Mouse (Mus musculus): Measurements from ENCODE around the gene Tdrd6. TPM values are rescaled to one million over a fixed set of nuclear protein-coding genes. Genes with fewer than 3 reads are reported as not detected.

The Tdrd6 gene
- polyA plus RNA-seq, 1 experiment from 2014 or later, result not detected

DNA sequence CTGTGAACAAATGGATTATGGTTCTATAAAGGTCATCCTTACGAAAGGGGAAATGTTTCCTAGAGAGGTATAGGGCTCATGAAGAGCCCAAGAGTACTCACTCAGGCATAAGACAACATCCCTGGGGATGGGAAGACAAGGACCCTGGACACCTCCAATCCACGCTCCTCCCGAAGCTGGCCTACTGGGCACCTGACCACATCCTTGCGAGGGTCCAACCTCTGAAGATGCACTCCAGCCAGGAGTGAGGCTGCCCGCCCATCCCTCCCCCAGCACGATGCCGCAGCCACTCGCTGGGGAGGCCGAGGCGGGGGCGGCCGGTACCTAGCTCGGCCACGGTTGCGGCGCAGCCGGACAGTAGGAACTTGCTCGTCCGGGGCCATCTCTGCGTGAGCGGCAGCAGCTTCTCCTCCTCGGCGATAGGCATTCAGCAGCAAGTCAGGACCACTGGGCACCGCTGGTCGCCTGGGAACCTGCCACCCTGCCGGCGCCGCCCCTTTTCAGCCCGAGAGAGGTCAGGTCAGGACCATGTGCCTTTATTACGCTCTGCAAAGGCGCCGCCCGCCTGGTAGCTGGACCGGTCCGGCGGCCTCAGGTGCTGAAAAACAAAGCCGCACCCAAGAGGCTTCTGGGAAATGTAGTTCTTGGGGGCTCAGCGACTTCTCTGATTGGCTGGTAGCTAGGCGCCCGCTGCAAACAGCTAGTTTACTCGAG is 36.6 kb upstream of the Tdrd6 start, which contains the start of gene Slc25a27:
Gene Slc25a27 (minus strand): TSS at position 639 of the 714 bp plus-strand sequence.
- Histone ChIP-seq H3K36me3 (replicated peaks; ENCODE audit: control insufficient read depth, insufficient read depth, low read depth, low read length) (no peaks in the 10 kb centered on the region), H3K4me1 (ENCODE audit: control insufficient read depth, insufficient read depth, low read length) (no peaks in the 10 kb centered on the region), H3K27ac (replicated peaks; ENCODE audit: low read depth, low read length) (no peak within 1 kb of the TSS; the same call in 1 of the 2 replicates), H3K9me3 (replicated peaks; ENCODE audit: control insufficient read depth, low read length) (no peaks in the 10 kb centered on the region), H3K27me3 (ENCODE audit: control insufficient read depth, insufficient read depth, low read length) (no peaks in the 10 kb centered on the region), H3K4me3 (ENCODE audit: low read depth, low read length) (peak within 1 kb of the TSS; percentile 86), H3K4me2 (ENCODE audit: low read depth, low read length) (peak within 1 kb of the TSS; percentile 80), H3K9ac (replicated peaks; ENCODE audit: low read length) (peak within 1 kb of the TSS; percentile 84)
- DNase-seq (ENCODE audit: low spot score) (peak; percentile 96), ATAC-seq (replicated peaks; ENCODE audit: insufficient number of reproducible peaks, low FRiP score, low TSS enrichment, low read depth) (peak; percentile 98)
- WGBS, result under 1% methylated on average over 41 of the region's 41 CpGs

DNA sequence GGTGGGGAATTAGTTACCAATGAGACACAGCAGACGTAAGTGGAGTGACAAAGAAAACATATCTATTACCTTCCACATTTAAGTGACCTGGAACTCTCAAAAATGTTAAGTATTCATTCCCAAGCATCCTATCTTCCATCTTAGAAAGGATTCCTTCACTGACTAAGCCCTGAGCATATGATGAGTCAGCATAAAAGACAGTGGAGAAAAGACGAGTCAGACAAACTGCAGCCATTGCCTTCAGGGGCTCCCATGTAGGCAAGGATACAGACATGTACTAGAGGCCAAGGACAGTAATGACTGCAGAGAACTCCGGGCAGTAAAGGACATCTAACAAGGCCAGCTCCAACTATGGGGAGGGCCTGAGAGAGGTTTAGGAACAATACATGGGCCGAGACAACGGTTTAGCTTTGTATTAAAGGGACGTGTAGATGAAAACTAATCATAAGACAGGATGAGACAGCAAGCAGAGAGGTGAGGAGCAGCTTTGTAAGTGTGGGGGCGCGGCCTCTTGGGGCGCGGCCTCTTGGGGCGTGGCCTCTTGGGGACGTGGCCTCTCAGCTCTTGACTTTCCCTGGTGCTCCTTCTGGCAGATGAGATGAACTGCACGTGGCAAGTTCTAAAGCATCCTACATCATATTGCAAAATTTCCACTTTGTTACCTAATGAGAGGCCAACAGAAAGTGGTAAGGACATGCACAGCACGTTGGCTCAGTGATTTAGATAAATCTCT is 21.4 kb upstream of the Tdrd6 start:
- Histone ChIP-seq H3K27me3 (ENCODE audit: control insufficient read depth, insufficient read depth, low read length) (no peaks in the 10 kb centered on the region), H3K9ac (replicated peaks; ENCODE audit: low read length) (no peak overlapping the region), H3K9me3 (replicated peaks; ENCODE audit: control insufficient read depth, low read length) (no peaks in the 10 kb centered on the region), H3K4me1 (ENCODE audit: control insufficient read depth, insufficient read depth, low read length) (no peaks in the 10 kb centered on the region), H3K36me3 (replicated peaks; ENCODE audit: control insufficient read depth, insufficient read depth, low read depth, low read length) (no peaks in the 10 kb centered on the region; the same call in 1 of the 2 replicates), H3K4me3 (ENCODE audit: low read depth, low read length) (no peak overlapping the region), H3K4me2 (ENCODE audit: low read depth, low read length) (no peak overlapping the region), H3K27ac (replicated peaks; ENCODE audit: low read depth, low read length) (no peak overlapping the region)
- ATAC-seq (replicated peaks; ENCODE audit: insufficient number of reproducible peaks, low FRiP score, low TSS enrichment, low read depth) (no peak), DNase-seq (ENCODE audit: low spot score) (no peak)
- WGBS, result 72% methylated on average over 14 of the region's 14 CpGs

DNA sequence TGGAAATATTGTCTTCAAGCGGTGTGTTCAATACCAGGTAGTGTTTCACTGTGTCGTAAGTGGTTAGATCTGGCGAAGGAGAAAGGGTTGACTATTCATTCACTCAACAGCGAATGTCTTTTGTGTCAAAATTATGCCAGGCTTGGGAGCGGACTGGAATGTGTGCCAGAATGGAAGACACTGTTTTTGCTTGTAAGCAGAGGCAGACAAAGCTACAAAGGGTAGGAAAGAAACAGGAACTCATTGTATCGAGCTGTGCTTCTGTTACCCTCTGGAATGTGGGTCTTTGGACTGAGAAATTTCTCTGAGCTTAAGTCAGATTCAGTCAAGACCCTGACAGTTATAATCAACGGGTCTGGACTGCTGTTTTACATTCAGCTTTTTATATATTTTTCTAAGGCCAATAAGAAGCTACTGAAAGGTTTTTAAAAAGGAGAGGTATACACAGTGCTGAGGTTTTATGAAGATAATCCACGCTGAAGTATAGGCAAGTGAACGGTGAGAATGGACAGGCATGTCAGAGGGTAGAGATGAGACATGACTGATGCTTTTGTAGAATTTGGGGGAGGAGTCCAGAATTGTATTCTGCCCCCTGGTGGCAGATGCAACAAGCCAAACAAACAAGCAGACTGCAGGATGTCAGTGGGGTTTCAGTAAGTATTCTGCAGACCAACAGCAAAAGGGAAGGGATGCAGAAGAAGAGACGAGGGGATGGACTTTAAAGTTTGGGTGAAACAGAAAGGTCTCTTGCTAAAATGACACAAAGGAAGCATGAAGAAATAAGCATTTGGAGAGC is 19.7 kb upstream of the Tdrd6 start:
- Histone ChIP-seq H3K36me3 (replicated peaks; ENCODE audit: control insufficient read depth, insufficient read depth, low read depth, low read length) (no peaks in the 10 kb centered on the region; the same call in 1 of the 2 replicates), H3K27me3 (ENCODE audit: control insufficient read depth, insufficient read depth, low read length) (no peaks in the 10 kb centered on the region), H3K9ac (replicated peaks; ENCODE audit: low read length) (no peak overlapping the region), H3K4me3 (ENCODE audit: low read depth, low read length) (no peak overlapping the region), H3K27ac (replicated peaks; ENCODE audit: low read depth, low read length) (no peak overlapping the region), H3K9me3 (replicated peaks; ENCODE audit: control insufficient read depth, low read length) (no peaks in the 10 kb centered on the region), H3K4me2 (ENCODE audit: low read depth, low read length) (no peak overlapping the region), H3K4me1 (ENCODE audit: control insufficient read depth, insufficient read depth, low read length) (no peaks in the 10 kb centered on the region)
- peak; percentile 19 for DNase-seq (ENCODE audit: low spot score)
- no peak; the same call in 1 of the 2 replicates for ATAC-seq (replicated peaks; ENCODE audit: insufficient number of reproducible peaks, low FRiP score, low TSS enrichment, low read depth)
- WGBS, result 76% methylated on average over 10 of the region's 10 CpGs

GRCm38 (mm10) chr17:43646925-43647324 is 16.8 kb upstream of the Tdrd6 start:
- no peak overlapping the region for H3K4me2 ChIP-seq (ENCODE audit: low read depth, low read length)
- no peaks in the 10 kb centered on the region for H3K4me1 ChIP-seq (ENCODE audit: control insufficient read depth, insufficient read depth, low read length)
- H3K9me3 ChIP-seq (replicated peaks; ENCODE audit: control insufficient read depth, low read length), result no peaks in the 10 kb centered on the region
- no peaks in the 10 kb centered on the region for H3K36me3 ChIP-seq (replicated peaks; ENCODE audit: control insufficient read depth, insufficient read depth, low read depth, low read length)
- WGBS, result 58% methylated on average over 5 of the region's 5 CpGs
- ATAC-seq (replicated peaks; ENCODE audit: insufficient number of reproducible peaks, low FRiP score, low TSS enrichment, low read depth), result no peak
- H3K4me3 ChIP-seq (ENCODE audit: low read depth, low read length), result no peak overlapping the region
- no peak overlapping the region for H3K27ac ChIP-seq (replicated peaks; ENCODE audit: low read depth, low read length)
- no peaks in the 10 kb centered on the region for H3K27me3 ChIP-seq (ENCODE audit: control insufficient read depth, insufficient read depth, low read length)
- no peak overlapping the region for H3K9ac ChIP-seq (replicated peaks; ENCODE audit: low read length)
- no peak for DNase-seq (ENCODE audit: low spot score)

GRCm38 (mm10) chr17:43645136-43645535 is 15.0 kb upstream of the Tdrd6 start:
- ATAC-seq (replicated peaks; ENCODE audit: insufficient number of reproducible peaks, low FRiP score, low TSS enrichment, low read depth) (no peak), DNase-seq (ENCODE audit: low spot score) (no peak)
- no peaks in the 10 kb centered on the region; the same call in 1 of the 2 replicates for H3K36me3 ChIP-seq (replicated peaks; ENCODE audit: control insufficient read depth, insufficient read depth, low read depth, low read length)

DNA sequence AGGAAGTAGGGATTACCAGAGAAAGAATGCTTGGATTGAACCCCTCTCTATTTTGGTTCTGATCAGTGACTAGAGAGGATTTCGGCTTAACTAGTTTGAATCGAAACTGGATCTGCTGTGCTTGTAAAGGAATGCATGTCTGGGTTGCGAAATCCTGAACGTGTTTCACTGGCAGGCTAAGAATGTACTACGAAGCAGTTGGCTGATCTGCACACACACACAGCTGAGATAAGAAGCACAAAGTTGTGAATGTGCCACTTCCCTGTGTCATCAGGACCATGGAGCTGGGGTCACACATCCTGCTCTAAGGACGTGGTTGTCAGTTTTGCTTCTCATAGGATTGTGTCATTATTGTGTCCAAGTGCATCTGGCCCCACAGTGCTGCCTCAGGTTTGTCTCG is 14.3 kb upstream of the Tdrd6 start:
- H3K4me3 ChIP-seq (ENCODE audit: low read depth, low read length), result no peak overlapping the region
- DNase-seq (ENCODE audit: low spot score), result no peak
- no peak overlapping the region for H3K27ac ChIP-seq (replicated peaks; ENCODE audit: low read depth, low read length)
- no peaks in the 10 kb centered on the region for H3K4me1 ChIP-seq (ENCODE audit: control insufficient read depth, insufficient read depth, low read length)
- H3K4me2 ChIP-seq (ENCODE audit: low read depth, low read length), result no peak overlapping the region
- ATAC-seq (replicated peaks; ENCODE audit: insufficient number of reproducible peaks, low FRiP score, low TSS enrichment, low read depth), result no peak
- no peaks in the 10 kb centered on the region; the same call in 1 of the 2 replicates for H3K36me3 ChIP-seq (replicated peaks; ENCODE audit: control insufficient read depth, insufficient read depth, low read depth, low read length)
- H3K27me3 ChIP-seq (ENCODE audit: control insufficient read depth, insufficient read depth, low read length), result no peaks in the 10 kb centered on the region
- WGBS, result 77% methylated on average over 7 of the region's 7 CpGs
- no peak overlapping the region for H3K9ac ChIP-seq (replicated peaks; ENCODE audit: low read length)
- no peaks in the 10 kb centered on the region for H3K9me3 ChIP-seq (replicated peaks; ENCODE audit: control insufficient read depth, low read length)

More at GRCm38 (mm10) chr17:43645136-43645535, 15.0 kb upstream of the Tdrd6 start:
- Histone ChIP-seq H3K4me3 (ENCODE audit: low read depth, low read length) (no peak overlapping the region), H3K4me1 (ENCODE audit: control insufficient read depth, insufficient read depth, low read length) (no peaks in the 10 kb centered on the region), H3K27me3 (ENCODE audit: control insufficient read depth, insufficient read depth, low read length) (no peaks in the 10 kb centered on the region), H3K9ac (replicated peaks; ENCODE audit: low read length) (no peak overlapping the region), H3K4me2 (ENCODE audit: low read depth, low read length) (no peak overlapping the region), H3K27ac (replicated peaks; ENCODE audit: low read depth, low read length) (no peak overlapping the region), H3K9me3 (replicated peaks; ENCODE audit: control insufficient read depth, low read length) (no peaks in the 10 kb centered on the region)
- WGBS, result 94% methylated on average over 3 of the region's 3 CpGs

- ATAC-seq (replicated peaks; ENCODE audit: insufficient number of reproducible peaks, low FRiP score, low TSS enrichment, low read depth), result no peak
- Histone ChIP-seq H3K27ac (replicated peaks; ENCODE audit: low read depth, low read length) (no peak overlapping the region), H3K36me3 (replicated peaks; ENCODE audit: control insufficient read depth, insufficient read depth, low read depth, low read length) (no peaks in the 10 kb centered on the region; the same call in 1 of the 2 replicates), H3K9me3 (replicated peaks; ENCODE audit: control insufficient read depth, low read length) (no peaks in the 10 kb centered on the region), H3K9ac (replicated peaks; ENCODE audit: low read length) (no peak overlapping the region), H3K4me1 (ENCODE audit: control insufficient read depth, insufficient read depth, low read length) (no peaks in the 10 kb centered on the region), H3K27me3 (ENCODE audit: control insufficient read depth, insufficient read depth, low read length) (no peaks in the 10 kb centered on the region), H3K4me3 (ENCODE audit: low read depth, low read length) (no peak overlapping the region), H3K4me2 (ENCODE audit: low read depth, low read length) (no peak overlapping the region)
- WGBS, result 78% methylated on average over 7 of the region's 7 CpGs
- no peak for DNase-seq (ENCODE audit: low spot score)
Measured at GRCm38 (mm10) chr17:43643191-43643590, 13.1 kb upstream of the Tdrd6 start.

Data from embryonic facial prominence, embryonic 11.5 days (tissue).